Mouse (Mus musculus) c-Kit-positive CD71-positive TER-119-positive erythroid progenitor cells, embryonic 14.5 days (primary cell): ENCODE data around the gene Tfdp2.

Experiments used
- DNase-seq: peaks from one replicate; pipeline ENCODE4 v3.0.0-alpha.2; 2013; ENCODE audit warnings: low spot score

The Tfdp2 gene

GRCm38 (mm10) chr9:96230271-96230670, 34.2 kb downstream of the Tfdp2 start:
- DNase-seq, result no peak

GRCm38 (mm10) chr9:96235477-96235876, 39.4 kb downstream of the Tfdp2 start:
- no peak for DNase-seq

- no peak for DNase-seq
These were observed 41.3 kb downstream of the Tfdp2 start for GRCm38 (mm10) chr9:96237391-96237790.

GRCm38 (mm10) chr9:96238286-96238685, 42.2 kb downstream of the Tfdp2 start:
- no peak for DNase-seq

GRCm38 (mm10) chr9:96241134-96242097, 45.3 kb downstream of the Tfdp2 start:
- peak; percentile 84 for DNase-seq

GRCm38 (mm10) chr9:96243915-96244314, 47.8 kb downstream of the Tfdp2 start:
- DNase-seq, result no peak

GRCm38 (mm10) chr9:96254812-96255211, 58.7 kb downstream of the Tfdp2 start:
- DNase-seq, result no peak

- DNase-seq, result peak; percentile 93
These were observed 62.4 kb downstream of the Tfdp2 start for GRCm38 (mm10) chr9:96258478-96258877.

GRCm38 (mm10) chr9:96259017-96259512, 63.0 kb downstream of the Tfdp2 start:
- DNase-seq, result peak; percentile 77

GRCm38 (mm10) chr9:96259753-96260520, 63.9 kb downstream of the Tfdp2 start:
- DNase-seq, result peak; percentile 68

GRCm38 (mm10) chr9:96261101-96261500, 65.0 kb downstream of the Tfdp2 start:
- no peak for DNase-seq

GRCm38 (mm10) chr9:96261980-96262379, 65.9 kb downstream of the Tfdp2 start:
- no peak for DNase-seq

GRCm38 (mm10) chr9:96266793-96267558, 70.9 kb downstream of the Tfdp2 start:
- DNase-seq, result peak; percentile 81

GRCm38 (mm10) chr9:96267559-96267948, 71.5 kb downstream of the Tfdp2 start:
- no peak for DNase-seq

GRCm38 (mm10) chr9:96269726-96270125, 73.7 kb downstream of the Tfdp2 start:
- DNase-seq, result no peak

GRCm38 (mm10) chr9:96275543-96275942, 79.5 kb downstream of the Tfdp2 start:
- no peak for DNase-seq

GRCm38 (mm10) chr9:96281497-96281896, 85.4 kb downstream of the Tfdp2 start:
- DNase-seq, result no peak

- DNase-seq, result no peak
These were observed 86.0 kb downstream of the Tfdp2 start for GRCm38 (mm10) chr9:96282082-96282481.

- DNase-seq, result no peak
These were observed 88.8 kb downstream of the Tfdp2 start for GRCm38 (mm10) chr9:96284916-96285315.

- no peak for DNase-seq
These were observed 96.1 kb downstream of the Tfdp2 start for GRCm38 (mm10) chr9:96292144-96292543.

GRCm38 (mm10) chr9:96299324-96300008, 103.4 kb downstream of the Tfdp2 start:
- DNase-seq, result no peak
